Mouse (Mus musculus) heart, embryonic 16.5 days (tissue): ENCODE measurements around the gene Nfatc2. TPM values are rescaled to one million over a fixed set of nuclear protein-coding genes. Genes with fewer than 3 reads are reported as not detected.

Source experiments
- ATAC-seq: fragments of 200-750 bp; cut with Nextera tagmentation; replicated peaks from 2 replicates; pipeline ENCODE4 v1.8.0; 2017; ENCODE audit warnings: moderate number of reproducible peaks; ENCODE audit not compliant: insufficient read depth, low FRiP score; ENCODE audit errors: extremely low read depth
- H3K27ac ChIP-seq: fragments of 300-500 bp; sonication (generic); 2 replicates; pipeline ENCODE4 v1.5.1; 2014; ENCODE audit warnings: mild to moderate bottlenecking, low read length, control low read depth, moderate library complexity
- H3K27me3 ChIP-seq: fragments of 300-500 bp; sonication (generic); 2 replicates; pipeline ENCODE4 v1.6.1; 2014; ENCODE audit warnings: low read length, mixed read lengths; ENCODE audit not compliant: control insufficient read depth, insufficient read depth
- H3K36me3 ChIP-seq: fragments of 300-500 bp; sonication (generic); 2 replicates; pipeline ENCODE4 v1.6.1; 2014; ENCODE audit not compliant: control insufficient read depth, insufficient read depth
- H3K4me1 ChIP-seq: fragments of 300-500 bp; sonication (generic); 2 replicates; pipeline ENCODE4 v1.6.1; 2014; ENCODE audit warnings: low read length, mixed read lengths; ENCODE audit not compliant: control insufficient read depth, insufficient read depth
- H3K4me2 ChIP-seq: fragments of 300-500 bp; sonication (generic); 2 replicates; pipeline ENCODE4 v1.6.1; 2014; ENCODE audit warnings: low read depth, mild to moderate bottlenecking, control low read depth, low read length
- H3K4me3 ChIP-seq: fragments of 300-500 bp; sonication (generic); 2 replicates; pipeline ENCODE4 v1.5.1; 2014; ENCODE audit warnings: mild to moderate bottlenecking, control low read depth, low read length
- H3K9ac ChIP-seq: fragments of 300-500 bp; sonication (generic); 2 replicates; pipeline ENCODE4 v1.6.1; 2014; ENCODE audit warnings: low read length, control low read depth
- H3K9me3 ChIP-seq: fragments of 300-500 bp; sonication (generic); replicated peaks from 2 replicates; pipeline ENCODE4 v1.6.1; 2016; ENCODE audit warnings: low read length; ENCODE audit not compliant: control insufficient read depth
- WGBS: fragments of 180-500 bp; shearing (Covaris S2); extraction: QIAGEN DNeasy Blood & Tissue Kit; methylation state at CpG from one replicate; pipeline ENCODE4 v1.1.7; 2014; 5-methylcytosine and 5-hydroxymethylcytosine counted together
- polyA plus RNA-seq: library from polyadenylated mRNA; unstranded; fragments of >200 nt; fragmentation: Nextera tagmentation; extraction: Ambion mirVana; gene quantifications from 2 replicates; pipeline ENCODE4 v1.2.1, GENCODE M21; 2015

The Nfatc2 gene
- polyA plus RNA-seq, 1 experiment from 2014 or later: 10.0 TPM

DNA sequence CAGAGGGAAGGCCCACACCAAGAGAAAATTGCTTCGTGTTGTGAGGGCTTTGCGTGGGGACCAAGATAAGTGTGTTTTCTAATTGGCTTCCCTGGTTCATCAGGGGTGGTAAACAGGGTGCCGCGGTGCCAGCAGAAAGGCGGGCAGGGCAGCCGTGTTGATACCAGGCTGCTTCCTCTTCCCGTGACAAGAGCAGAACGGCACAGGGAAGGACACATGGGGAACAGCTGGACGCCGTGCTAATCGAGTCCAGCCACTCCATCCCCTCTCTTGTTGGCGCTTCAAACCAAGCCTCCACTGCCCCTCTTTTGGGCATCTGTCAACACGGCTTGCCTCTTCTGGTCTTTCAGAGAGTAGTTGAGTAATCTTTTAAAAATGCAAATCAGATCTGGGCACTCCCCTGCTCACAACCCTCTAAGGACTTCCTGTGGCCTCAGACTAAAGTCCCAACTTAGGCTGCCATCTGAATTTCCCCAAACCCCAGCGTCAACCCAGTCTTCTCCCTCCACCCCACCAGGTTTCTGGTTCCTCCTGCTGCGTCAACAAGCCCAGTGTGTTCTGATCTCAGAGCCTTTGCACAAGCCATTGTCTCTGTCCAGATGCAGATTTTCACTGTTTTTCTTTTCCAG lies 61.7 kb downstream of the Nfatc2 start:
- H3K27ac ChIP-seq: no peak overlapping the region; the same call in 1 of the 2 replicates
- 54% methylated on average over 15 of the region's 15 CpGs for WGBS
- no peaks in the 10 kb centered on the region for H3K9me3 ChIP-seq
- no peak overlapping the region for H3K4me3 ChIP-seq
- 0 out of 2 replicates have a peak, but pooled peaks cover under 1% of the 10 kb centered on the region for H3K36me3 ChIP-seq
- H3K9ac ChIP-seq: no peak overlapping the region
- no peak for ATAC-seq
- H3K4me1 ChIP-seq: peaks cover 23% of the 10 kb centered on the region
- no peaks in the 10 kb centered on the region for H3K27me3 ChIP-seq
- H3K4me2 ChIP-seq: no peak overlapping the region

DNA sequence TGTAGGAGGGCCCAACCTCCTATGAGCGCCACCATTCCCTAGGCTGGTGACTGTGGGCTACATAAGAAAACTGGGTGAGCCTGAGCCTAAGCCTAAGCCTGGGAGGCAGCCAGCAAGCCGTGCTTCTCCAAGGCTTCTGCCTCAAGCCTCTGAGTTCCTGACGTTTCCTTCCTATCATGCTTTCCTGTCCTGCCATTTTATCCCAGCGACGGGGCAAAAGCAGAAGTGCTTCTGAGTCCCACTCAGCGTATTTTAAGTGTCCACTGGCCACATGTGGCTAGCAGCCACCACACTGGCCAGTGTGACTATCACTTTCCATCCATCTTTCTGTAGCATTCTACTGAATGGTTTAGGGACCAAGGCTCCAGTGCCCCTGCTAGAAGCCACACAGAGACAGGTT lies 62.4 kb downstream of the Nfatc2 start:
- H3K4me3 ChIP-seq: no peak overlapping the region
- peaks cover 16% of the 10 kb centered on the region for H3K4me1 ChIP-seq
- H3K27ac ChIP-seq: no peak overlapping the region
- H3K36me3 ChIP-seq: peaks cover 6% of the 10 kb centered on the region; the same call in 1 of the 2 replicates
- H3K27me3 ChIP-seq: no peaks in the 10 kb centered on the region
- 81% methylated on average over 6 of the region's 6 CpGs for WGBS
- H3K4me2 ChIP-seq: no peak overlapping the region
- ATAC-seq: no peak
- no peak overlapping the region for H3K9ac ChIP-seq
- H3K9me3 ChIP-seq: no peaks in the 10 kb centered on the region

DNA sequence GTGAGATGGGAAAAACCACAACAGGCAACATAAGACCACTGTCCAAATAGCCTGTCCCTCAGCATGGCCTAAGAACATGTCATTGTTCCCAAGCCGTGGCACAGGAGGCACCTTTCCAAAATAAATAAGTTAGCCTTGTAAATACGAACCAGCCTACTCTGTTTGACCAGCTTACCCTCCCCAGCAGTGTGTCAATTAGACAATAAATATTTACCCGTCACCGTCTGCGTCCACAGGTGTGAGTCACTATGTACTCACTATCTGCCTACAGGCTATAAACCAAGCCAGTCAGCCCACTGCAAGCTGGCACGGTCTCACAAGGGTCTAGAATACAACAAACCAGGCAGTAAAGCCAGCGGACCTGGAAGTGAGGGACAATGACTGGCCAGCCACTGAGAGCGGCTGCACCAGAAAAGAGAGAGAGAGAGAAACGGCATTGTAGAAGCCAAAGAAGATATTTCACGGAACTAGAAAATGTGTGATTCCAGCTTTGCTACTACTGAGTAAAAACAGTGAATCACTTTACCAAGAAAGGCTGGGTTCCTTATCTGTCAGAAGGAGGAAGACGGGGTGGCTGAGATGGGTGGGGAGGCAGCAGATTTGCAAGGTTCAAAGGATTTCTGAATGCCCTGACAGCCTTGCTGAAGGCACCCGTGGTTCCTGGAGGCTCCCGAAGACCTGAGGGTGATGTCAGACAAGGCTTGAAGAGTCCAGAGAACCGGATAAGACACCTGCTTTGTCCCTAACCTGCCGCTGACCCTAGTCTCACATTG lies 69.2 kb downstream of the Nfatc2 start:
- Histone ChIP-seq H3K9me3 (no peaks in the 10 kb centered on the region), H3K4me3 (no peak overlapping the region), H3K4me1 (peaks cover 6% of the 10 kb centered on the region), H3K4me2 (no peak overlapping the region), H3K9ac (no peak overlapping the region), H3K27me3 (no peaks in the 10 kb centered on the region), H3K27ac (no peak overlapping the region), H3K36me3 (peaks cover 9% of the 10 kb centered on the region; the same call in 1 of the 2 replicates)
- 62% methylated on average over 15 of the region's 15 CpGs for WGBS
- ATAC-seq: no peak

DNA sequence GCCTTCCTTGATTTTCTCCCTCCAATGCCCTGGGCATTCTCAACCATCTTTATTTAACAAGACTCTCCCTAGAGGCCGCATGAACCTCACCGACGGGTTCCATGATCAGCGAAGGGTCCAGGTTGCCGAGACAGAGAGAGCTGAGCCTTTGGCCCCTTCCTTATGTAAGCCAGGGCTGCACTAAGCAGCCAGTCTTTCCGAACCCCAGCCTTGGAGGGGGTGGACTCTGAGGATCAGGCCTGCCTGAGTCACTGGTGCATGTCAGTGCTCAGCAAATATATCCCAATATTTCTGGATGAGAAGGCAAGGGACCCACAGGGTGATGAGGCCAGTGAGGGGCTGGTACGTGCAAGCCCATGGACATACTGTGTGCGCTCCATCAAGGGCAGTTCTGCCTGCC lies 72.9 kb downstream of the Nfatc2 start:
- Histone ChIP-seq H3K4me2 (no peak overlapping the region), H3K36me3 (peaks cover 10% of the 10 kb centered on the region), H3K9me3 (0 out of 2 replicates have a peak, but pooled peaks cover 4% of the 10 kb centered on the region), H3K9ac (no peak overlapping the region), H3K4me1 (peaks cover 23% of the 10 kb centered on the region), H3K27ac (no peak overlapping the region), H3K27me3 (no peaks in the 10 kb centered on the region), H3K4me3 (no peak overlapping the region)
- ATAC-seq: no peak
- whole genome bisulfite sequencing: 87% methylated on average over 8 of the region's 8 CpGs

DNA sequence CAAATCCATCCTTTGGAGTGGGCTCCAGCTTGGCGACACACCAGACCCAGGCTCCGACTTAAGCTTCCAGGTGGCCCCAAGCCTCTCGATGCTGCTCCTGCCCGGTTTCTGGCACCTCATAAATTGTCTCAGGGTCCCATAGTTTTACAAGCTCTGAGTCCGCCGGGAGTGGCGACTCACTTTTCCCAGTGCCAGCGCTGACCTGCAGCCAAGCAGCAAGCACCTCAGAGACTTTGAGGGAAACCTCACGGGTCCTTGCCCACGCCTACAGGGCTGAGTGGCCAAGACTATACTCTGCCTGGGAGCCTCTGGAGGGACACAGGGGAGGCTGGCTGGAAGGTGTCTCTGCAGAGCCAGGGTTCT lies 74.0 kb downstream of the Nfatc2 start:
- Histone ChIP-seq H3K4me2 (no peak overlapping the region), H3K27ac (no peak overlapping the region), H3K36me3 (peaks cover 11% of the 10 kb centered on the region), H3K4me3 (no peak overlapping the region), H3K27me3 (no peaks in the 10 kb centered on the region), H3K4me1 (peaks cover 23% of the 10 kb centered on the region), H3K9ac (no peak overlapping the region), H3K9me3 (0 out of 2 replicates have a peak, but pooled peaks cover 4% of the 10 kb centered on the region)
- no peak for ATAC-seq
- 87% methylated on average over 10 of the region's 10 CpGs for WGBS

DNA sequence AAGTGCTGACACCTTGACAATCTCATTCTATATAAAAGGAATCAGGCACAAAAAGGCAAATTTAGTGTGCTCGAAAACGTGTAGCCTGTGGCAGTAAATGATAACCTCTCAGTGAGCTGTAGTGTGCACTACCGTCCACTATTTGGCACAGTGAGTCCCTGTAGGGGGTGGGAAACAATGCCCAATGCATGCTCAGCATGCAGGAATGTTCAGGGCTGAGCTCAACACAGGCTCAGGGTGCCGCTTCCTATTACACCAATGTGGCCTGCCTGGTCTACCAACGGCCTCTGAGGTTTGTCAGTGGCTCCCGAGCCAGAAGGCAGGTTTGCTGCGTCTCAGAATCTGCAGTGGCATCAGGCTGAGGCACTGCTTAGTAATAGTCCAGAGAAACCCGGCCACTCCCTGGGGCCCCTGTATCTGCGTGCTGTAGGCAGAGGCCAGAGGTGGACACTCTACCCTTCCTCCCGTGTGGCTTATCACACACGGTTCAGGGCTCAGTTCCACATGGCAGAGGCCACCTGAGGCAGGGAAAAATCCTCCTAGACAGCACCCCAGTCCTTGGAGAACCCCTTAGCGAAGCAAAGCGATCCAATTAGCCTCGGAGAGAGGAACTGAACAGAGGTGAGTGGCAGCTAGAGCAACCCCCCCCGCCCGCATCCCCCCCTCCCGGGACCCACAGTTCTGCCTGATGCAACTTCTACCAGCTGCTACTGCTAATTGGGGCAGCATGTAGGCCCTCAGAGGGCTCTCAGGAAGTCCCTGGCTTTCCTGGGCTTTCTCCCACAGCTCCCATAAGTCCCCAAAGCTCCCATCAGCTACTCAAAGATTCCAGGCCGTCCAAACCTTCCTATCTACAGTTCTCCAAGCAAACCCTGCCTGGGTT lies 74.7 kb downstream of the Nfatc2 start:
- Histone ChIP-seq H3K9ac (no peak overlapping the region), H3K27me3 (no peaks in the 10 kb centered on the region), H3K4me1 (peaks cover 23% of the 10 kb centered on the region), H3K27ac (no peak overlapping the region), H3K36me3 (peaks cover 11% of the 10 kb centered on the region), H3K4me2 (no peak overlapping the region), H3K4me3 (no peak overlapping the region), H3K9me3 (0 out of 2 replicates have a peak, but pooled peaks cover 4% of the 10 kb centered on the region)
- ATAC-seq: no peak
- WGBS: 85% methylated on average over 18 of the region's 18 CpGs

DNA sequence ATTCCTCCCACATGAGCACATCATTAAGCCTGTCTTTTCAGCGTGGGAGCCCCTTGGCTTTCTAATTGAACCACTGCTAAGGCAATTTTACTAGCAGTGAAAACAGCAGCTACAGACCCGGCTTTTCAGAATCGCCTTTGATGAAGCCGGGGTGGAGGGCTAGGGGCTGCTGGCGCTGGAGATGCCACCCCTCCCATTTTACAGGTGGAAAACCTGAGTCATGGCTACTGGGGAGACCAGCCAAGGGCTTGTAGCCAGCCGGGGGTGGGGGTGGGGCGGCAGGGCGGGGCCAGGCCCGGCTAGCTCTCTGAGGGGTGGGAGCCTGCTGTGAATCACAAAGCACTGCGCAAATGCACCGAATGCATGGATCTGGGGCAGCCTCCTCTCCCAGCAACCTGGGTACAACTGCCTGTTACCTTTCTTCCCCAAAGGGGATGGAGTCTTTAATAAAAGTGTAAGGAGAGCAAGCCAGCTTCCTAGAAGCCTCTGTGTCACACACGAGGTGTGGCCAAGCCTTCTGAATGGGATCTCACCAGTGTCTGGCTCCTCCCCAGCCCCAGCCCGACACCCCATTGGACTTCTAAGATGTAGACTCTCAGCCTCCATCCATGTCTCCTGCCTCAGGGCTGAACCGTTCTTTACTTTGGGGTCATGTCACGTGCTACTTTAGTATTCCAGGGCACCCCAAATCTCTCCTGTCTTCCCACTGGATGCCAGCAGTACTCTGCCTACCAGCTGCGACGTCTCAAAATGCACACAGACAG lies 75.9 kb downstream of the Nfatc2 start:
- H3K4me3 ChIP-seq: peak overlapping the region; percentile 32

DNA sequence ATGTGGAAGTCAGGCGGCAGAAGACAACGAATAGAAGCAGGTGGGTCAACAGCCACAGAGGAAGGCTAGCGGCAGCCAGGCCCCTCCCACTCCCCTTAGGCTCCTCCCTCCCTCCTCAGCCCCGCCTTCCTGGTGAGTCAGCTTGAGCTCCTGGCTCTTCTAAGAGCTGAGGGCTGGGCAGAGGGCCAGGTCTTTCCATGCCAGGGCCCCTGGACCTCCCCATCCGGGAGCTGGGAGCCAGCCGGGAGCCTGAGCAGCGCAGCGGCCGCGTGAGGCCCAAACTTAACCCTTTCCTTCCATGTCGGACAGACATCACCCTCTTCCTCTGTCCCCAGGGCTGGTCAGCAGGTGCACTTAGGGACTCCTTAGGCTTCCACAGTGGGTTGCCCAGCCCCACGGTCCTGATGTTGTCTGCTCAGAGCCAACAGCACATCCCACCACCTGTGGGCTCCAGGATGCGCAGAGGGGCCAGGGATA lies 76.5 kb downstream of the Nfatc2 start:
- peak overlapping the region; percentile 60 for H3K4me2 ChIP-seq
- H3K27me3 ChIP-seq: no peaks in the 10 kb centered on the region
- peak; percentile 96 for ATAC-seq
- H3K4me3 ChIP-seq: peak overlapping the region; percentile 32
- H3K36me3 ChIP-seq: peaks cover 11% of the 10 kb centered on the region
- peak overlapping the region; percentile 61 for H3K9ac ChIP-seq
- WGBS: 3% methylated on average over 13 of the region's 13 CpGs
- 0 out of 2 replicates have a peak, but pooled peaks cover 4% of the 10 kb centered on the region for H3K9me3 ChIP-seq
- H3K4me1 ChIP-seq: peaks cover 23% of the 10 kb centered on the region
- H3K27ac ChIP-seq: peak overlapping the region; percentile 58

More for the DNA sequence above, 75.9 kb downstream of the Nfatc2 start:
- peak overlapping the region; percentile 58 for H3K27ac ChIP-seq
- peaks cover 11% of the 10 kb centered on the region for H3K36me3 ChIP-seq
- 22% methylated on average over 17 of the region's 17 CpGs for WGBS
- H3K9ac ChIP-seq: peak overlapping the region; percentile 61
- ATAC-seq: peak; percentile 11; the same call in 1 of the 2 replicates
- H3K4me1 ChIP-seq: peaks cover 23% of the 10 kb centered on the region
- H3K4me2 ChIP-seq: peak overlapping the region; percentile 60
- 0 out of 2 replicates have a peak, but pooled peaks cover 4% of the 10 kb centered on the region for H3K9me3 ChIP-seq
- no peaks in the 10 kb centered on the region for H3K27me3 ChIP-seq
